Mouse (Mus musculus): ENCODE data around the gene Ifitm2. TPM values are rescaled to one million over a fixed set of nuclear protein-coding genes. Genes with fewer than 3 reads are reported as not detected.

Ifitm2 gene
- polyA plus RNA-seq, 1 experiment from 2014 or later, result 226 TPM

DNA sequence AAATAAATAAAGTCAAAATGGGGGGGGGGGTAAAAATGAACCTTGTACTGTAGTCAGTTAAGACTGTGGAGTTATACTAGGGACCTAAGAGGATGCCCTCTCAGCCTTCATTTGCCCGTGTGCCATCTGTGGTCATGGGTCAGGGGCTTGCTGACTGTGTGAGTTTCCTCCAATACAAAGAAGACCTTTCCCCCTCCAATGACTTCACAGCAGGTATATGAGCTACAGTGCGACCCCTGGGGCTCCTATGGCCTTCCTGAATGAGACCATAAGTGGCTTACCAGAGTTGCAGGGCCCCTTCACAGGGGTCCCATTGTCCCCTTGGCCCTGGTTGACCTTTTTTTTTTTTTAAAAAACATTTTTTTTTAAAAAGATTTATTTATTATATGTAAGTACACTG is 5.6 kb upstream of the Ifitm2 start:
- ATAC-seq (ENCODE audit: low FRiP score), result no peak
- 49% methylated on average over 2 of the region's 2 CpGs for WGBS
- H3K36me3 ChIP-seq, result no peaks in the 10 kb centered on the region
- H3K4me2 ChIP-seq, result no peak overlapping the region
- no peak overlapping the region for H3K27ac ChIP-seq
- H3K9me3 ChIP-seq, result no peaks in the 10 kb centered on the region
- no peak overlapping the region for H3K9ac ChIP-seq
- peaks cover 7% of the 10 kb centered on the region; the same call in 1 of the 2 replicates for H3K4me1 ChIP-seq (replicated peaks)
- 0 out of 2 replicates have a peak, but pooled peaks cover 6% of the 10 kb centered on the region for H3K27me3 ChIP-seq
- no peak overlapping the region for H3K4me3 ChIP-seq

DNA sequence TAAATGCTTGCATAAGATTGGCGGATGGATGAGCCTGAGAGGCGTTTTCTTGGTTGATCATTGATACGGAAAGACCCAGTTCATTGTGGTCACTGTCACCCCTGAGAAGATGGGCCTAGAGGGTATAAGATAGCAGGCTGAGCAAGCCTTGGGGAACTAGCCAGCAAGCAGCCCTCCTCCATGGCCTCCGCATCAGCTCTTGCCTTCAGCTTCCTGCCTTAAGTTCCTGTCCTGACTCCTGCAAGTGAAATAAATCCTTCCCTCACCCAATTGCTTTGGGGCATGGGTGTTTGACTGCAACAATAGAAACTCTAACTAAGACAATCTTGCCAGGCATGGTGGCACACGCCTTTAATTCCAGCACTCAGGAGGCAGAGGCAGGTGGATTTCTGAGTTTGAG is 4.2 kb upstream of the Ifitm2 start:
- Histone ChIP-seq H3K27me3 (0 out of 2 replicates have a peak, but pooled peaks cover 11% of the 10 kb centered on the region), H3K4me2 (no peak overlapping the region), H3K9me3 (no peaks in the 10 kb centered on the region), H3K9ac (no peak overlapping the region), H3K36me3 (no peaks in the 10 kb centered on the region), H3K4me1 (replicated peaks) (peaks cover 11% of the 10 kb centered on the region), H3K27ac (no peak overlapping the region), H3K4me3 (no peak overlapping the region)
- no peak for ATAC-seq (ENCODE audit: low FRiP score)
- 62% methylated on average over 5 of the region's 5 CpGs for WGBS

DNA sequence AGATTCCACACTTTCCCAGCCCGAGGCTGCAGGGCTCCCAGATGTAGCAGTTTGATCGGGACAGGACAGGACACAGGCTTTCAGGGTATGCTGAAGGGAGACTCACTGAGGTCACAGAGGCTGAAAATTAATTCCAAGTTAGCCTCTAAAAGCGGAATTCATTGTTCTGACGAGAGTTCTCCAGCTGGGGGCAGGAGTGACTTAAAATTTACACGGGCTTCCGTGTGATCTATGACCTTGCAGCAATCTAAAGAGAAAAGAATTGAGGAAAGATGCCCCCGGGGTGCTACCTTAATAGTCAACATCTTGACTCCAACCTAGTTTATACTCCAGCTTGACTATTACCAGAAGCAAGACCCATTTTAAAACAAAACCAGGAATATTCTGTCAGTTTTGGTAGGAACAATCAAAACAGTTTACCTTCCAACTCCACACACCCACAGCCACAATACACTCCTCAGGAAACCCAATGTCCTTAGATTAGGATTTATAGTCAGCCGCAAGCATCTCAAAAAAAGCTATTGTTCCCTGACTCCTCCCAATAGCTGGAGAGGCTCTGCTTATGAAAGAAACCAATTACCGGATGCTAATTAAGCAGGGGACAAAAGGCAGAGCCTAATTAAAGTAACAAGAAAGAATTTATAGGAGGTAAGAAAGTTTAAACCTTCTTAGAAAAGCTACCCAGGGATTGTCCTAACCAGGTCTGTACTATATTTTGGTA is 3.6 kb upstream of the Ifitm2 start:
- 5% methylated on average over 9 of the region's 9 CpGs for WGBS
- no peak overlapping the region for H3K4me3 ChIP-seq

DNA sequence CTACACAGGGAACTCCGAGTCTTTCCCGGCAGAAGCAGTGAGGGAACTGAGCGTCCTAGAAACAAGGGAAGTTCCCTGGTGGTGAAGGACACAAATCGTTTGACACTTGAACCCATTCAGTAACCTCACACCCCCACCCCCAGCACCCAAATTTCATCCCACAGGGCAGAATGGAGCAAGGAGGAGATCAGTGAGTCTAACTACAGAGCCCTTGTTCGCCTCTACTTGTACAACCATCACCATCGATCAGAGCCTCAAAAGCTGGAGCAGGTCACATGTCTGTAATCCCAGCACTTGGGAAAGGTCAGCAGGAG is 726 bp upstream of the Ifitm2 start:
- Histone ChIP-seq H3K9ac (no peak overlapping the region), H3K36me3 (no peaks in the 10 kb centered on the region), H3K27ac (0 out of 2 replicates have a peak overlapping the region, but pooled peaks have one; percentile 8), H3K27me3 (0 out of 2 replicates have a peak, but pooled peaks cover 11% of the 10 kb centered on the region), H3K9me3 (no peaks in the 10 kb centered on the region), H3K4me3 (no peak overlapping the region), H3K4me1 (replicated peaks) (peaks cover 21% of the 10 kb centered on the region), H3K4me2 (no peak overlapping the region)
- no peak for ATAC-seq (ENCODE audit: low FRiP score)
- 64% methylated on average over 6 of the region's 6 CpGs for WGBS

More for the DNA sequence above, 3.6 kb upstream of the Ifitm2 start:
- Histone ChIP-seq H3K27me3 (0 out of 2 replicates have a peak, but pooled peaks cover 11% of the 10 kb centered on the region), H3K36me3 (no peaks in the 10 kb centered on the region), H3K27ac (no peak overlapping the region), H3K9ac (no peak overlapping the region), H3K9me3 (no peaks in the 10 kb centered on the region), H3K4me2 (no peak overlapping the region), H3K4me1 (replicated peaks) (peaks cover 17% of the 10 kb centered on the region)
- no peak for ATAC-seq (ENCODE audit: low FRiP score)

DNA sequence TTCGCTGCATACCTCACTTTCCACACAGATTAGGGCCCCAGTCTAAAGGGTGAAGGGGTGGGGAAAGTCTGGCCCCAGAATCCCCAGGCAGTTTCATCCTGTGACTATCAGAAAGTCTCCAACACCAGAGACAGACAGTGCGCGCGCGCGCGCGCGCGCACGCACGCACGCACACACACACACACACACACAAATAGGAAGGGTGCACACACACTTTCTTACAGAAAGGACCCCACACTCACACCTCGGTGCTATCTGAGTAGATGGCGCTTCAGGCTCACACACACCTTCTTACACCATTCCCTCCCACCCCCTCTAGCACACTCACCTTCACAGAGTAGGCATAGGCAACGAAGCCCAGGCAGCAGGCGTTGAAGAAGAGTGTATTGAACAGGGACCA is 445 bp downstream of the Ifitm2 start:
- Histone ChIP-seq H3K36me3 (no peaks in the 10 kb centered on the region), H3K27ac (no peak overlapping the region), H3K9ac (peak overlapping the region; percentile 66), H3K4me1 (replicated peaks) (peaks cover 31% of the 10 kb centered on the region), H3K27me3 (0 out of 2 replicates have a peak, but pooled peaks cover 11% of the 10 kb centered on the region), H3K9me3 (no peaks in the 10 kb centered on the region), H3K4me2 (peak overlapping the region; percentile 59), H3K4me3 (peak overlapping the region; percentile 32)
- peak; percentile 61 for ATAC-seq (ENCODE audit: low FRiP score)
- 27% methylated on average over 17 of the region's 17 CpGs for WGBS

DNA sequence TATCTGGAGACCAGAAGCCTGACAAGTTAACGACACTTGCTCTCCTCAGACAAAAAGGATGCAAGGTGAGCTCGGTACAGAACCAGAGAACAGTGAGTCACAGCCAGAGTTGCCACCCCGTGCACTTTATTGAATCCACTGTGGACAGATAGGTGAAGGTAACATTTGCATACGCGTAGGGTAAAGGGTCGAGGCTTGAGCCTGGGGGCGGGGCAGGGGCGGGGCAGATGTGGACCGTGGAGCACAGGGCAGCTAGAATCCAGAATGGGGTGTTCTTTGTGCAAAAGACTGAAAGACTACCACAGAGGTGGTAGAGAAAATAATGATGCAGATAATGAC is 1.1 kb downstream of the Ifitm2 start:
- no peak overlapping the region for H3K27ac ChIP-seq
- peak overlapping the region; percentile 59 for H3K4me2 ChIP-seq
- H3K27me3 ChIP-seq, result 0 out of 2 replicates have a peak, but pooled peaks cover 11% of the 10 kb centered on the region
- WGBS, result 12% methylated on average over 9 of the region's 9 CpGs
- H3K9ac ChIP-seq, result peak overlapping the region; percentile 66
- no peaks in the 10 kb centered on the region for H3K9me3 ChIP-seq
- H3K36me3 ChIP-seq, result no peaks in the 10 kb centered on the region
- H3K4me1 ChIP-seq (replicated peaks), result peaks cover 36% of the 10 kb centered on the region
- ATAC-seq (ENCODE audit: low FRiP score), result no peak
- H3K4me3 ChIP-seq, result peak overlapping the region; percentile 32

DNA sequence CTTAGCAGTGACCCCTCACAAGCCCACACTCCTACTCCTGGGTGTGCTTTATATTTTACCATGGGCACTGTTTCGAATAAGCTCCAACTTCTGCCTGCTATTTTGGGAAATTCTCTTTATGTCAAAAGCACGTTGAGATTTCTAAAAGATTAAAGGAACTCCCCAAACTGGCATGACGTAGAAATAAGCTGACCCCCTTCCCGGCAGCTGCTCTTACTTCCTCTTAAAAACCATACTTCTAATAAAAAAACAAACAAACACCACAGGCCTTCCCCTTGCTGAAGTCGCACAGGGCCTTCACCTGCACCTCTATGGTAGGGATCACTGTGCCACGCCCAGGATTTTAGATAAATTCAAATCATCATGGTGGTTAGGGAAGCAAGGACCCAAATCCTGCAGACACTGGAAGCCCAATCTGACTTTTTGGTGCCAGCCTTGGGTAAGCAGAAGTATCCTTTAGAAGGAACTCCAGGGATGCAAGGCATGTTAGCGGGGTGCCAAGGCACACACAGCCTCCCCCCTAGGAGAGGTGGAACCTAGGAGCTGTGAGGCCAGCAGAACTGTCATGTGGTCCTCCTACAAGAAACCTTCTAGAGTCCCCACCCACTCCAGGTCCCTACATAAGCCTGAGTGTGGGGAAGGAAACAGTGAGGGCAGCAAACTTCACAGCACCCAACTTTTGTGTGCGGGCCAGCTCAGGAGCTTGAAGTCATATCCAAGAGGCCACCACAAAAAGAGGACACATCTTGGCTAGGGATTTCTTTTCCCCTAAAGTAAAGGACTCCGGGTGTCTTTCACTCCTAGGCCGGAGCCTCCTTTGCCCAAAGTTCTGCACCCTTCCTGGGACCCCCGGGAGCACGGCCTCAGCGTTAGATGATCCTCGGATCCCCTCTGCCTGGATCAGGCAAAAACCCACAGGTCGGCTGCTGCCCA is 1.7 kb downstream of the Ifitm2 start:
- no peaks in the 10 kb centered on the region for H3K36me3 ChIP-seq
- 0 out of 2 replicates have a peak, but pooled peaks cover 11% of the 10 kb centered on the region for H3K27me3 ChIP-seq
- no peak overlapping the region for H3K27ac ChIP-seq
- ATAC-seq (ENCODE audit: low FRiP score), result no peak
- H3K9ac ChIP-seq, result no peak overlapping the region
- H3K9me3 ChIP-seq, result no peaks in the 10 kb centered on the region
- H3K4me2 ChIP-seq, result peak overlapping the region; percentile 59
- 68% methylated on average over 15 of the region's 15 CpGs for WGBS
- peak overlapping the region; percentile 32 for H3K4me3 ChIP-seq
- peaks cover 31% of the 10 kb centered on the region for H3K4me1 ChIP-seq (replicated peaks)

DNA sequence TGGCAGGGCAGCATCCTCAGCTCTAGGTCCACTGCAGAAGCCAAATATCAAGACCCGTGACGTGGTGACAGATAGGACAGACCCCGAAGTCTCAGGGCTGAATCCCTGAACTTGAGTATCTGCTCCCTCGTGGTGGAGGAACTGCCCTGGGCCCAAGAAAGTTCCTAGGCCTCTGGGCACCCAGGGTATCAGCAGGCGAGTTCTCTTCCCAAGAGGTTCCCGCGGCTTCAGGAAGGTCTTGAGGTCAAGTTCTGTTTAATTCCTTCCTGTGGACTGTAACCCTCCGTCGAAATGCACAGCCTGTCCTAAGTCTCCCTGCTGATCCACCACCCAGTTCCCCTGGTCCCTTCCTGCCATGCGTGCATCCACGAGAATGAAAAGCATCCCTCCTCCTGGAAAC is 2.7 kb downstream of the Ifitm2 start:
- ATAC-seq (ENCODE audit: low FRiP score), result no peak
- H3K4me2 ChIP-seq, result no peak overlapping the region
- no peaks in the 10 kb centered on the region for H3K36me3 ChIP-seq
- H3K27ac ChIP-seq, result no peak overlapping the region
- no peaks in the 10 kb centered on the region for H3K9me3 ChIP-seq
- 86% methylated on average over 11 of the region's 11 CpGs for WGBS
- H3K4me3 ChIP-seq, result no peak overlapping the region
- 0 out of 2 replicates have a peak, but pooled peaks cover 8% of the 10 kb centered on the region for H3K27me3 ChIP-seq
- H3K4me1 ChIP-seq (replicated peaks), result peaks cover 30% of the 10 kb centered on the region
- H3K9ac ChIP-seq, result no peak overlapping the region

DNA sequence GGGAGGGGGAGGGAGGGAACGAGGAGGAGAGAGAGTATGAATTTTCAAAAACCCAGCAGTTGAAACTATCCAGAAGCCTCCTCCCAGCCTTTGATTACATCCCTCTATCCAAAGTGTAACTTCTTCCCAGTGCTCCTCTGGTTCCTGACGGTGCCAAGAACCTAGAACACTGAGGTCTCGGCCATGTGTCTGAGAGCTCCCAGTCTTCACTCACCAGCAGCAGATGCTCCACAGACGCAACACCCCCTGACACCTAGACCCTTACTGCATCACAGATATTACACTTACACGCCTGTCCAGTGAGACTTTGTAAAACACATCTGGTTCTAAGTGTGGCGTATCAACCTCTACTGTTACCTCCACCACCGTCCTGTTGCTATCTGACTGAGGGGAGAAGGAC is 3.3 kb downstream of the Ifitm2 start:
- no peaks in the 10 kb centered on the region for H3K9me3 ChIP-seq
- peaks cover 30% of the 10 kb centered on the region for H3K4me1 ChIP-seq (replicated peaks)
- no peak overlapping the region for H3K4me2 ChIP-seq
- H3K4me3 ChIP-seq, result no peak overlapping the region
- no peak for ATAC-seq (ENCODE audit: low FRiP score)
- 84% methylated on average over 7 of the region's 7 CpGs for WGBS
- no peak overlapping the region for H3K27ac ChIP-seq
- no peak overlapping the region for H3K9ac ChIP-seq
- no peaks in the 10 kb centered on the region for H3K36me3 ChIP-seq
- 0 out of 2 replicates have a peak, but pooled peaks cover 5% of the 10 kb centered on the region for H3K27me3 ChIP-seq

DNA sequence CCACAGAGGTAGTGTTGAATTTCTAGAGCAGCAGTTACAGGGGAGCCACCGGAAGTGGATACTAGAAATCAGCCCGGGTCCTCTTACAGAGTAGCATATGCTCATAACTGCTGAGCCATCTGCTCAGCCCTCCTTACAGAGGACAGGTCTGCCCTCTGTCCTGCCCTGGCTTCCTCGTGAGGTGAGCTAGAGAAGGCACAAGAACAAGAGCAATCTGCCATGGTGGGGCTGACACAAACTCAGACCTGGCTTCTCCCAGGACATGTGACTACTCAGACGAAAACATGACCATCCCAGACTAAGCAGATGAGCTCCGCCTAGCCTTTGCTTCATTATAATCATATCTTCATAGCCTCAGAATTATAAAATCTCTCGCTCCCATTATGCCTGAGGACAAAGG is 4.0 kb downstream of the Ifitm2 start:
- Histone ChIP-seq H3K4me3 (no peak overlapping the region), H3K4me2 (no peak overlapping the region), H3K36me3 (no peaks in the 10 kb centered on the region), H3K4me1 (replicated peaks) (peaks cover 30% of the 10 kb centered on the region), H3K9me3 (no peaks in the 10 kb centered on the region), H3K27me3 (0 out of 2 replicates have a peak, but pooled peaks cover 5% of the 10 kb centered on the region), H3K9ac (no peak overlapping the region), H3K27ac (no peak overlapping the region)
- ATAC-seq (ENCODE audit: low FRiP score), result no peak
- WGBS, result 77% methylated on average over 6 of the region's 6 CpGs

DNA sequence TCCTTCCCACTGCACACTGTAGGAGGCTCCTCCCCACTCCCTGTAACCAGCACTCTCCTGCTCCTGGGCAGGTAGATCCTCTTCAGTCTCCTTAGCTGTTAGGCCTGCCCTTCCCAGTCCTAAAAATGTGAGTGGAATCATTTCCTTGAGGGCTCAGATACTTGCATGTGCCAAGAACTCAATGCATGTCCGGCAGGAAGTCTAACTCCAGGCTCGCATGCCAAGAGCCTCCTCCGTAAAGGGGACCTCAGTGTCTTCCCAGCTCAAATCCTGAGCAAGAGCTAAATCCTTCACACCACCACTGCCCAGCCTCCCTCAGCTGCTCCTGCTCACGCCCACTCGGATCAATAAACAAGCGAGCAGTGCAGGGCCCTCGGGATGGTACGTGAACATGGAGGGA is 4.7 kb downstream of the Ifitm2 start:
- Histone ChIP-seq H3K27ac (no peak overlapping the region), H3K27me3 (0 out of 2 replicates have a peak, but pooled peaks cover 2% of the 10 kb centered on the region), H3K4me3 (no peak overlapping the region), H3K36me3 (no peaks in the 10 kb centered on the region), H3K9ac (no peak overlapping the region), H3K4me1 (replicated peaks) (peaks cover 30% of the 10 kb centered on the region), H3K9me3 (no peaks in the 10 kb centered on the region), H3K4me2 (no peak overlapping the region)
- WGBS, result 49% methylated on average over 8 of the region's 8 CpGs
- ATAC-seq (ENCODE audit: low FRiP score), result no peak

DNA sequence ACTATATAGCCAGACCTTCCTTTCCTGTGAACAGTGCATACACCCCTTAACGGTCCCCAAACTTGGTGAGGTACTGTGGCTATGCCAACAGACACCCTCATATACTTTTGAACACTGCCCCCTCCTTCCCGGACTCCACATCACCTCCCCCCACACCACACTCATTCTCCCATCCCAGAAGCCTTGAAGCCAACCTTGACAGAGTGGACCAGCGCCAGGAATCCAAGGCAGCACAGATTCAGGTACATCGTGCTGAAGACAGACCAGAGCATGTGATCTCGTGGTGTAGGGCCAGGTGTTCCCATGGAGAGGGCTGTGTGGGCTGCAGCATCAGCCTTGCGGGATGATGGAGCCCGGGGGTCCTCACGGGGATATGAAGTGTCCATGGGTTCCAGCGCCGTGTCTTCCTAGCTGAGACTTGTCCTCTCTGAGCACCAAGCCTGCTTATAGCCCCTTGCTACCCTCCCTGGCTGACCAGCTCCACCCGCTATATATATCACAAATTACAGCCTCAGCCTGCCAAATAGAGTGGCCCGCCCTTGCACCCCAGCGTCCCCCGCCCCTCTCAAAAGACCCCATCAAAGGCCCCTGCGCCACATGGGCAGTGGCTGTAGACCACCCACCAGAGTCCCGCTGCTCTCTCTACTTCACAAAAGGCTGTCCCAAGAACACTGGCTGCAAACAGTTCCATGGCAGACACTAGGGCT is 5.8 kb downstream of the Ifitm2 start, which contains the start of gene Ifitm5:
Gene Ifitm5 (minus strand): TSS at position 468 of the 707 bp plus-strand sequence.
- Histone ChIP-seq H3K9ac (no peak within 1 kb of the TSS), H3K27me3 (no peaks in the 10 kb centered on the region), H3K4me3 (no peak within 1 kb of the TSS), H3K4me1 (replicated peaks) (peaks cover 25% of the 10 kb centered on the region), H3K4me2 (no peak within 1 kb of the TSS), H3K27ac (no peak within 1 kb of the TSS), H3K36me3 (no peaks in the 10 kb centered on the region), H3K9me3 (no peaks in the 10 kb centered on the region)
- WGBS, result 77% methylated on average over 16 of the region's 16 CpGs
- ATAC-seq (ENCODE audit: low FRiP score), result no peak

Measured in hindbrain, embryonic 13.5 days (tissue).